In the genomic region with DNA sequence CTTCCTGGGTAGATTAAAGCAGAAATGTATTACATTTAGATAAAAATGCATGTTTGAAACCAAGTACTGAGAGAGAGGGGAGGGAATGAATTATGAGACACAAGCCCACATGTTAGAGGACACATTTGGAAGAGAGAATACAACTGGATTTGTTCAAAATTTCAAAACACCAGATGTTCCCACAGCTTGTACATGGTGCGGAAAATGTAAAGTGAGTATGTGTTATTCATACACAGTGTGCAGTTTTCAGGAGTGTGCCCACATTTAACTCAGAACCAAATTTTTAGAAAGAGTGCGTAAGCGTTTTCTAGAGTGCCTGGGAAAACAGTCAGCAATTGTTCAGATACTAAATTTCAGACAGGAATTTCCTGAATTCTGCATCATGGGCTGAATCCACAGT, we compare ENCODE assay signal across 20 mouse cellular contexts.
DNase-seq lines count a peak whose midpoint lies in the region; ATAC-seq and TF ChIP-seq lines count a peak whose summit lies in the region.
"Had no signal": no experiment of that assay in that cellular context is flagged by ENCODE, and none has a peak within 500 bp of the region (broad histone marks: within the 10 kb centered on the region; RNA-seq: fewer than 3 reads in every experiment).

No protein-coding gene starts in this region.

- no peaks in the 10 kb centered on the region for H3K4me1 ChIP-seq in forebrain, postnatal 0 days (ENCODE audit: insufficient read depth)
- H3K4me1 ChIP-seq in forebrain, embryonic 15.5 days = no peaks in the 10 kb centered on the region
- no peaks in the 10 kb centered on the region for H3K4me1 ChIP-seq in kidney, postnatal 0 days (replicated peaks; ENCODE audit: insufficient read depth, low read length)
- no peaks in the 10 kb centered on the region for H3K4me1 ChIP-seq in liver, embryonic 12.5 days
- H3K4me1 ChIP-seq: forebrain, embryonic 13.5 days; heart, embryonic 15.5 days; hindbrain, embryonic 13.5 days had no signal

- ATAC-seq in forebrain, postnatal 0 days = peak; percentile 69
- ATAC-seq in forebrain, embryonic 15.5 days (replicated peaks) = no peak
- ATAC-seq in kidney, postnatal 0 days (replicated peaks; ENCODE audit: low FRiP score, low read depth) = no peak
- ATAC-seq in liver, embryonic 12.5 days = no peak
- ATAC-seq: forebrain, embryonic 13.5 days; hindbrain, postnatal 0 days had no signal

- no peak overlapping the region for H3K27ac ChIP-seq in forebrain, postnatal 0 days (ENCODE audit: low read depth, low read length)
- no peak overlapping the region for H3K27ac ChIP-seq in forebrain, embryonic 15.5 days (replicated peaks)
- no peak overlapping the region for H3K27ac ChIP-seq in kidney, postnatal 0 days
- H3K27ac ChIP-seq in liver, embryonic 12.5 days = no peak overlapping the region
- H3K27ac ChIP-seq: embryonic facial prominence, embryonic 13.5 days; forebrain, embryonic 13.5 days; heart, adult 2 months; heart, embryonic 15.5 days; hindbrain, embryonic 13.5 days; hindbrain, postnatal 0 days had no signal

- H3K4me2 ChIP-seq in forebrain, postnatal 0 days (ENCODE audit: low read depth) = no peak overlapping the region
- H3K4me2 ChIP-seq in forebrain, embryonic 15.5 days (replicated peaks) = no peak overlapping the region
- H3K4me2 ChIP-seq in kidney, postnatal 0 days (ENCODE audit: low read length) = no peak overlapping the region
- H3K4me2 ChIP-seq in liver, embryonic 12.5 days = no peak overlapping the region
- H3K4me2 ChIP-seq: embryonic facial prominence, embryonic 13.5 days; forebrain, embryonic 13.5 days; heart, embryonic 11.5 days; heart, embryonic 15.5 days; hindbrain, embryonic 13.5 days had no signal

- 78% methylated on average over 3 of the region's 3 CpGs for WGBS in forebrain, postnatal 0 days
- 86% methylated on average over 3 of the region's 3 CpGs for WGBS in forebrain, embryonic 15.5 days
- 78% methylated on average over 3 of the region's 3 CpGs for WGBS in kidney, postnatal 0 days
- WGBS in liver, embryonic 12.5 days (ENCODE audit: insufficient replicate concordance) = 87% methylated on average over 3 of the region's 3 CpGs

- no peak overlapping the region for H3K4me3 ChIP-seq in forebrain, postnatal 0 days (ENCODE audit: low read depth, low read length)
- no peak overlapping the region for H3K4me3 ChIP-seq in forebrain, embryonic 15.5 days
- H3K4me3 ChIP-seq in kidney, postnatal 0 days (replicated peaks; ENCODE audit: low read depth, low read length) = no peak overlapping the region
- H3K4me3 ChIP-seq in liver, embryonic 12.5 days = no peak overlapping the region
- H3K4me3 ChIP-seq: embryonic facial prominence, embryonic 13.5 days; forebrain, embryonic 13.5 days; heart, adult 2 months; heart, embryonic 15.5 days; hindbrain, embryonic 13.5 days had no signal

- no peaks in the 10 kb centered on the region for H3K9me3 ChIP-seq in forebrain, postnatal 0 days (ENCODE audit: low read length)
- H3K9me3 ChIP-seq in forebrain, embryonic 15.5 days = no peaks in the 10 kb centered on the region
- H3K9me3 ChIP-seq in kidney, postnatal 0 days (replicated peaks; ENCODE audit: low read length) = no peaks in the 10 kb centered on the region
- H3K9me3 ChIP-seq in liver, embryonic 12.5 days (replicated peaks) = no peaks in the 10 kb centered on the region
- H3K9me3 ChIP-seq: embryonic facial prominence, embryonic 13.5 days; forebrain, embryonic 13.5 days; heart, embryonic 15.5 days; hindbrain, embryonic 13.5 days had no signal

- H3K9ac ChIP-seq in forebrain, postnatal 0 days = no peak overlapping the region
- H3K9ac ChIP-seq in forebrain, embryonic 15.5 days (replicated peaks) = no peak overlapping the region
- no peak overlapping the region for H3K9ac ChIP-seq in kidney, postnatal 0 days (ENCODE audit: low read depth, low read length)
- no peak overlapping the region for H3K9ac ChIP-seq in liver, embryonic 12.5 days
- H3K9ac ChIP-seq: embryonic facial prominence, embryonic 13.5 days; forebrain, embryonic 13.5 days; heart, embryonic 15.5 days; hindbrain, embryonic 13.5 days had no signal

- no peak for DNase-seq in forebrain, postnatal 0 days
- DNase-seq in kidney, postnatal 0 days (ENCODE audit: low spot score) = peak; percentile 14
- DNase-seq in kidney, postnatal 36 days = no peak
- peak; percentile 46 for DNase-seq in right cerebral cortex, adult 18-20 months
- no peak for DNase-seq in right cerebral cortex, postnatal 10 days (ENCODE audit: low spot score in 2 of 2)
- DNase-seq: adrenal gland, postnatal 10 days; cerebellum, adult 11-12 months; cerebellum, adult 9-10 months; cerebellum, postnatal 25 days; gastrocnemius, postnatal 14 days; heart, adult 2 months; heart, postnatal 14 days had no signal

- H3K36me3 ChIP-seq in forebrain, postnatal 0 days (ENCODE audit: insufficient read depth) = no peaks in the 10 kb centered on the region
- no peaks in the 10 kb centered on the region for H3K36me3 ChIP-seq in forebrain, embryonic 15.5 days
- H3K36me3 ChIP-seq in kidney, postnatal 0 days (ENCODE audit: insufficient read depth, low read length) = peaks cover 4% of the 10 kb centered on the region; the same call in 1 of the 2 replicates
- no peaks in the 10 kb centered on the region; the same call in 1 of the 2 replicates for H3K36me3 ChIP-seq in liver, embryonic 12.5 days

- TF ChIP-seq CTCF in forebrain, postnatal 0 days (IDR thresholded peaks at IDR 0.05; ENCODE audit: low read depth) = no peak
- no peak for TF ChIP-seq CTCF in kidney, postnatal 0 days (IDR thresholded peaks at IDR 0.05; ENCODE audit: low read depth)

- H3K27me3 ChIP-seq in forebrain, postnatal 0 days (ENCODE audit: insufficient read depth, low read length) = no peaks in the 10 kb centered on the region
- no peaks in the 10 kb centered on the region for H3K27me3 ChIP-seq in forebrain, embryonic 15.5 days
- no peaks in the 10 kb centered on the region for H3K27me3 ChIP-seq in kidney, postnatal 0 days (ENCODE audit: insufficient read depth, low read length)
- no peaks in the 10 kb centered on the region for H3K27me3 ChIP-seq in liver, embryonic 12.5 days (replicated peaks)
- H3K27me3 ChIP-seq: embryonic facial prominence, embryonic 13.5 days; forebrain, embryonic 13.5 days; heart, embryonic 15.5 days; hindbrain, embryonic 13.5 days had no signal

Comparison
In these comparisons a context has a peak if more than half of its experiments do, and no peak if none do; other contexts are left out.
1. DNase-seq: peak in kidney, postnatal 0 days (single experiment) and right cerebral cortex, adult 18-20 months (single experiment); none in forebrain, postnatal 0 days (single experiment), kidney, postnatal 36 days (0 of 2) and right cerebral cortex, postnatal 10 days (0 of 2).